Mouse (Mus musculus) kidney, postnatal 25 days (tissue): Measurements from ENCODE around the gene Smdt1.
A peak's percentile ranks its signal among the peaks of the same experiment; 100 is the strongest.

Source experiments
- DNase-seq, 2 experiments: peaks; one replicate each; pipeline ENCODE4 v3.0.0; 2021; ENCODE audit warnings: mixed read lengths in 2 of 2

Smdt1 gene

DNA sequence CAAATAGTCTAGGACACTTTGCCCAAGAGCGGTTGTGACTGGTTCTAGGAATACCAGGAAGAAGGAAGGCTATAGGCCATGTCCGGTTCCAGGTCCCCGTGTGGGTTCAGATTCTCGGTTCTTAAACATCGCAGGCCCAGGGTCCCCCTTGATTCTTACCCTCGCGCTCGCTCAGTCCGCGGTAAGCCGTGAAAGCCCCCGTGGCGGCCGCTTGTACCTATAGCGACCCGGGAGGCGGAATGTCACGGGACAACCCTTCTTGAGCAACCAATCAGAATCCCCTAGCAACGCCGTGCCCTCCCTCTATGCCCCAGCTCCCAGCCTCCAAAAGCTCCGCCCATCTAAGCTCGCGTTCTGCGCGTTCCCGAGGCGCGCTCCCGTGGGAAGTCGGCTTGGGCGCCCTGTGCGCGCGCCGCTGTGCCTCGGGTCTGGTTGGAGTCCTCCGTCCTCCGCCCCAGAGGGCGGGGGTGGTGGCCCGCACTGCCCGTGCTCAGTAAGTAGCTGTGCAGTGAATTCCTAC, at the start of gene Smdt1, which contains the start of the genes Naga and Pheta2:
Gene Smdt1 (plus strand): TSS at position 367 of the 520 bp plus-strand sequence.
Gene Naga (minus strand): TSS at position 333 of the 520 bp plus-strand sequence.
Gene Pheta2 (plus strand): TSS at position 350 of the 520 bp plus-strand sequence.
- DNase-seq = peak; percentile 97 to 99

- no peak for DNase-seq
Measured at GRCm38 (mm10) chr15:82290252-82290651, 48.5 kb upstream of the Smdt1 start.

GRCm38 (mm10) chr15:82292851-82293250, 45.9 kb upstream of the Smdt1 start:
- no peak for DNase-seq

DNA sequence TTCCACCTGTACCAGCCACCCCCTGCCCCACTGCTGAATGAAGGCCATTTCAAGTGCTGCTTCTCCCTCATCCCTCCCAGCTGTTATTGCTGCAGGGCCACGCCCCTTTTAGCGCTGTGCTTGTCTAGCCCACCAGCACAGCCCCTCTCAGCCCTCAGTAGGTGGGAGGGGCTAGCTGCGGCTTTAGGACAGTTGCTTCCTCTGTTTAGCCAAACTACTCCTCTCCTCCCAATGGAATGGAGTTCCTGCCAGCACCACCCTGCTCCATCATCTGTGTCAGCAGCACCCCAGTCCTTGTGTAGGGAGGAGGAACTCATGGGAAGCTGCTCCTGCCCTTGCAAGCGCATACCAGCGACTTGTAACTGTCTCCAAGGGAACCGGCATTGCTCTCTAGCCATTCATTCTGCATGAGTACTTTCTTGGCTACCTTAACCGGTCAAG, 45.5 kb upstream of the Smdt1 start:
- peak in 1 of 2 experiments; percentile 45 for DNase-seq

DNA sequence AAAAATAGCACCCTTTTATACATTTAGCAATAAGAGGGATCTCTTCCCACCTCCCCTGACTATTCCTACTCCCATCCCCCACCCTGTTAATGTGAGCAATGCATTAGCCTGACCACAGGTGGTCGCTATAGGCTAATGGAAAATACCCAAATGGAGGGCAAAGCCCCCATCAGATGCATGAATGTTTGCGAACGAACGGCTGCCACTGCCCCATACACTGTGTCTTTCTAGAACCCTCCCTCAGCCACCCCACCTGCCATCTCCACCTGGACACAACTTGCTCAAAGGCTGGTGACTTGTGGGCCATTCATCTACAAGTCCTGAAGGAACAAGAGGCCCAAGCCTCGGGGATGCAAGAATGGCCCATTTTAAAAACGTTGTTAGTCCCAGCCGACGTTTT, 44.7 kb upstream of the Smdt1 start:
- DNase-seq = no peak

DNA sequence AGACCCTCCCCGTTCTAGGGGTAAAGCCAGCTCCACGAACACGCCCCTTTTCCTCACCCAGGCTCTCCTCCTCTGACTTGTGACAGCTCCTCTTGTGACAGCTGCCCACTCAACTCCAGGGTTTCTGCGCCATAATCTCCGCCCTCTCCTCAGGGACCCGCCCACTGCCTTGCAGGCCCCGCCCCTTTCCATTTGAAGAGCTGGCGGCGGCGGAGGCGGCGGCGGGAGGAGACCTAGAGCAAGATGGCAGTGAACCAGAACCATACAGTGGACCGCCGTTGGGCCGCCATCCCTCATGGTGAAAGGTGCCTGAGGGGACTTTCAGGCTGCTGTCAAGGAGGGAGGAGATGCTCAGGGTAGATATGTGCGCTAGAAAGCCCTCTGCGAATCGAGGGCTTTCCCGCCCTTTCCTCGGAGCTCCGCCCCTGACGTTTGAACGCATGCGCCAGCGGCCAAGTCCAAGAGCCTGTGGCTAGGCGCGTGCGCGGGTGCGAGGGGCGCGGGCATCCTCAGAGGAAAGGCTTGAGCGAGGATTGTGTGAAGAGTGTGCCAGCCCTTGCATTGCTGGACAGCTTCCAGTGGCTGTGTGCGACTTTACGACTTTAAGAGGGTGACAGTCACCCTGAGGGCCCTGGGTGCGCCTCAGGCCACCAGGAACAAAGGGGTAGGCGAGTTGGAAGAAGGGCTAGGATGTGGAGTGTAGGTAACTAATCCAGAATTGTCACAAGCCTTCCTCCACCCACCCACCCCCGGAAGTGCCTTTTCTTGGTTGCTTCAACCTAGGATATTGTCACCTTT, 39.8 kb upstream of the Smdt1 start, which contains the start of gene Wbp2nl:
Gene Wbp2nl (plus strand): TSS at position 191 of the 798 bp plus-strand sequence.
- DNase-seq = no peak

GRCm38 (mm10) chr15:82307107-82307506, 31.7 kb upstream of the Smdt1 start:
- no peak for DNase-seq

DNA sequence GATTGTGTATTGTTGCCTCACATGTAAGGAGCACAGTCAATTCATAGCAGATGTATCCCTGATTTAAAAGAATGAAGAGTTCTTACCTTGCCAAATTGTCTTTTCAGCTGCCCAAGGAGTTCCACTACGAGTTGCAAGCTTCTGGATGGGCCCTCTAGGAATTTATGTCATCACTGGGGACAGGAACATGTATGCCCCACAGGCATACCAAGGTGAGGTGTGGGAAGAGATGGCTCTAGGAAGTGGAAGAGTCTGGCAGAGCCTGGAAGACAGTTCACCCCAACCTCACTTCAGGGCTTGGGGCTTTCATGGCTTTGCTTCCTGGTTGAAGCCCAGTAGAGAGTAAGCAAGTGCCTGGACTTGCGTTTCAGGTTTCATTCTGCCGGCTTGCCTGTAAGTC, 30.3 kb upstream of the Smdt1 start:
- DNase-seq = no peak

DNA sequence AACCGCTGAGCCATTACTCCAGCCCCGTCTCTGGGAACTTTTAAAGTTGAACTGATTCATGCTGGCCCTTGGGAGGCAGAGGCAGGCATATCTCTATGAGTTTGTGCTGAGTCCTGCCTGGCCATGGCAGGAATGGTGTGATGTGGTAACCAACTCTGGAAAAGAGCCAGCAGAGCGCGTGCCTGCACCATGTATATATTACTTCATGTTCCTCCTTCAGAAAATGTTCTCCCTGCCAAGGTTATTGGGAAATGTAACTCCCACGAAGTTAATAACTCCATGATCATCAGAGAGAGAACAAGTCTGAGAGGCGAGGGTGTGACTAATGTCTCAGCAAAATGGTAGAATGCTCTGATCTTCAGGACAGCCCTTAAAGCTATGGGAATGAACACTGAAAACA, 20.9 kb upstream of the Smdt1 start:
- DNase-seq = no peak

DNA sequence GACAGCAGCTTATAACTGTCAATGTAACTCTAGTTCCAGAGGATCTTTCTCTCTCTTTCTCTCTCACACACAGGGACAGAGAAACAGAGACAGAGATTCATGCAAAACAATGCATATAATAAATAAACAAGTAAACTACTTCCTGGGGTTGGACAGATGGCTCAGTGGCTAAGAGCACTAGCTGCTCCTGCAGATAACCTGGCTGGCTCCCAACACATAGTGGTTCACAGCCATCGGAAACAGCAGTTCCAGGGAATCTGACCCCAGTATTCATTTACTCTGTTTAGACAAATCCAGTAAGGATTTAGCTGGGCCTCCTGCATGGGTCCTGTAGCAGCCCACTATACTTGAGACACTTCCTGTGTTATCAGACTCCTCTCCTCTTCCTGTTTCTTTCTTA, 19.1 kb upstream of the Smdt1 start:
- no peak for DNase-seq

GRCm38 (mm10) chr15:82322195-82322594, 16.6 kb upstream of the Smdt1 start:
- no peak for DNase-seq

- DNase-seq = no peak
Measured at GRCm38 (mm10) chr15:82325382-82325781, 13.4 kb upstream of the Smdt1 start.

GRCm38 (mm10) chr15:82335194-82335593, 3.6 kb upstream of the Smdt1 start:
- no peak for DNase-seq

DNA sequence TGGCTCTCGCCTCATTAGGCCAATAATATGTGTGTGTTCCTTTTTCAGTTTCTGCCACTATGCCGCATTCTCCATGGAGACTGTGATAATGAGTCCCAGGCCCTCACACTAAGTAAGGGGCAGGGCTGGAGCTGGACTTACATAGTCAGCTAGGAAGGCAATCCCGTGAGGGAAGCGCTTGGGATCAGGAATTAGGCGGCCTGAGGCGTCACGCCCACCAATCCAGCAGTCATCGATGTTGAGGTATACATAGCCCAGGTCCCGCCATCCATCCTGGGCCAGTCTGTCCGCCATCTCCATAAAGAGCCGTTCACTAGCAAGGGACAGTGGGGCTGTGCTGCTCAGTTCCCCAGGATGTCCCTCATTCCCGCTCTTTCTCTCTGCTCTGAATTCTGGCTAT, 2.1 kb upstream of the Smdt1 start:
- DNase-seq = no peak

- no peak for DNase-seq
Measured at GRCm38 (mm10) chr15:82337875-82338274, 884 bp upstream of the Smdt1 start.

GRCm38 (mm10) chr15:82339150-82339549, 391 bp downstream of the Smdt1 start:
- no peak for DNase-seq

GRCm38 (mm10) chr15:82339634-82340254, 985 bp downstream of the Smdt1 start:
- DNase-seq = no peak

GRCm38 (mm10) chr15:82340414-82341035, 1.8 kb downstream of the Smdt1 start:
- DNase-seq = no peak

DNA sequence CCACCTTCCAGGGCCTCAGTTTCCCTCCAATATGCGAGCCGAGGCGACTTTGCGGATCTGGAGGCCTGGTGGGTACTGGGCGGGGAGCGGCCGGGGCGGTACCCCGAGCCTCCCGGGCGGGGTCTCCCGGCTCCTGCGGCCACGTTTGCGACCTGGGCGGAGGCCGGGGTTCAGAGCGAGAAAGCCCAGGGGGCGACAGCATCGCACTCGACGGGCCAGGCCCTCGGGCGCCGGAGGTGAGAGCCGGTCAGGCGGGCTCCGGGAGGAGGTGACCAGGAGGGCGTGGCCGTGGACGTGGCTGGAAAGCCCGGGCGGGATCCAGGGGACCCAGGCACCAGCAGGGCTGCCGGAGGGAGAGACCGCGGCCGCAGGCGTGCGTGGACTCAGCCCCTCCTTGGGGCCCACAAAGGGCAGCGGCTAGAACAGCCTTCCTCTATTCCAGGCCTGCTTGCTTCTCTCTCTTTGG, 2.3 kb downstream of the Smdt1 start:
- DNase-seq = peak; percentile 50 to 72

GRCm38 (mm10) chr15:82341675-82342542, 3.1 kb downstream of the Smdt1 start:
- no peak for DNase-seq

GRCm38 (mm10) chr15:82342543-82342935, 3.8 kb downstream of the Smdt1 start:
- no peak for DNase-seq
